Mouse (Mus musculus) testis, adult 2 months (tissue): ENCODE measurements around the gene Gpn1.

Experiments used
- CTCF ChIP-seq: fragments of 200-500 bp; IDR thresholded peaks from 2 replicates; pipeline ENCODE4 v1.5.1; 2012; ENCODE audit warnings: low read depth, mild to moderate bottlenecking, inconsistent platforms, low read length, moderate library complexity; ENCODE audit not compliant: control insufficient read depth, insufficient read depth, insufficient replicate concordance
- POLR2A ChIP-seq: fragments of 200-500 bp; IDR thresholded peaks from 2 replicates; pipeline ENCODE4 v1.6.1; 2012; ENCODE audit warnings: low read depth, mild to moderate bottlenecking, inconsistent platforms, low read length, moderate library complexity; ENCODE audit not compliant: control insufficient read depth

- no peak for TF ChIP-seq CTCF
- no peak for TF ChIP-seq POLR2A
Measured at GRCm38 (mm10) chr5:31469711-31470110, 24.8 kb upstream of the Gpn1 start.
